Mouse (Mus musculus): ENCODE measurements around the gene Dgcr8.

GRCm38 (mm10) chr16:18321443-18321842, 32.4 kb upstream of the Dgcr8 start:
- no peak for TF ChIP-seq CTCF (IDR thresholded peaks at IDR 0.05; ENCODE audit: low read depth)
- TF ChIP-seq EP300 (IDR thresholded peaks at IDR 0.05; ENCODE audit: low read depth) = no peak
